Mouse (Mus musculus) midbrain, embryonic 12.5 days (tissue): ENCODE data around the gene Sgcb. TPM values are rescaled to one million over a fixed set of nuclear protein-coding genes. Genes with fewer than 3 reads are reported as not detected.
A peak's percentile ranks its signal among the peaks of the same experiment; 100 is the strongest.

Experiments
- ATAC-seq: fragments of 200-750 bp; cut with Nextera tagmentation; 2 replicates; pipeline ENCODE4 v1.8.0; 2017; ENCODE audit warnings: low read depth, moderate TSS enrichment, moderate library complexity; ENCODE audit not compliant: low FRiP score
- H3K27ac ChIP-seq: fragments of 300-500 bp; sonication (generic); replicated peaks from 2 replicates; pipeline ENCODE4 v1.5.1; 2016; ENCODE audit warnings: mild to moderate bottlenecking
- H3K27me3 ChIP-seq: fragments of 300-500 bp; sonication (generic); 2 replicates; pipeline ENCODE4 v1.6.1; 2016; ENCODE audit warnings: mild to moderate bottlenecking
- H3K36me3 ChIP-seq: fragments of 300-500 bp; sonication (generic); 2 replicates; pipeline ENCODE4 v1.6.1; 2016
- H3K4me1 ChIP-seq: fragments of 300-500 bp; sonication (generic); 2 replicates; pipeline ENCODE4 v1.6.1; 2016
- H3K4me2 ChIP-seq: fragments of 300-500 bp; sonication (generic); replicated peaks from 2 replicates; pipeline ENCODE4 v1.6.1; 2016; ENCODE audit warnings: mild to moderate bottlenecking, moderate library complexity
- H3K4me3 ChIP-seq: fragments of 300-500 bp; sonication (generic); 2 replicates; pipeline ENCODE4 v1.5.1; 2016; ENCODE audit warnings: mild to moderate bottlenecking
- H3K9ac ChIP-seq: fragments of 300-500 bp; sonication (generic); replicated peaks from 2 replicates; pipeline ENCODE4 v1.6.1; 2016; ENCODE audit warnings: mild to moderate bottlenecking, moderate library complexity
- H3K9me3 ChIP-seq: fragments of 300-500 bp; sonication (generic); 2 replicates; pipeline ENCODE4 v1.6.1; 2016; ENCODE audit warnings: mild to moderate bottlenecking
- WGBS: fragments of 180-500 bp; shearing (Covaris S2); methylation state at CpG from one replicate; pipeline ENCODE4 v1.1.7; 2016; 5-methylcytosine and 5-hydroxymethylcytosine counted together
- polyA plus RNA-seq: library from polyadenylated mRNA; unstranded; fragments of >200 nt; fragmentation: Nextera tagmentation; extraction: Ambion mirVana; gene quantifications from 2 replicates; pipeline ENCODE4 v1.2.1, GENCODE M21; 2016

The Sgcb gene
- polyA plus RNA-seq = 22.5 and 23.4 TPM in 2 replicates

DNA sequence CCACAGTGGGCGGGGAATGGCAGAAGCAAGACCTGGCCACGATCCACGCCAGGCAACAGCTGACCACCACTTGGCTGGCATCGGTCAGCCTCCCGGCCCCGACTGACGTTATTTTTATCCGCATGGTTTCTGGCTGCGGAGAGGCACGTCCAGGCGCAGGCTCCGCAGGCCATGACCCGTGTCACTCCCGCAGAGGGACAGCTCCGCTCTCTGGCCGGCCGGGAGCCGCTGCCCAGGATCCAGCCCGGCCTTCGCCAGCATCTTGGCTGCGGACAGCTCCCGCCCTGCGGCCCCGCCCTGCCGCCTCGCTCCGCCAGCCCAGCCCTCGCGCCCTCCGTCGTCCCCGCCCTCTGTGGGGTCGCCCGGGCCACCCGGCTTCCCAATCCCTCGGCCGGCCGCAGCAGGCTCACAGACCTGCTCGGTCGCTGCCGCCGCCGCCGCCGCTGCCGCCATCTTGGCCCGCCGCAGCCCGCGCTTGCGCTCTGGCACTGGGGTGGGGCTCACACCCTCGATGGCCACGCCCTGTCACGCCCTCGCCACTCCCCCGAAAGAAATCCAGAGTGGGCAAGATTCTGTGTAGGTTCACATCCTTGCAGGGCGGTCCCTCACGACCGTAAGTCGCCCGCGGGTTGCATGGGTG, at the start of gene Sgcb:
Sgcb (minus strand) TSS at position 530 of the 640 bp plus-strand sequence.
- H3K27ac ChIP-seq = peak within 1 kb of the TSS; percentile 56; the same call in 1 of the 2 replicates
- H3K9me3 ChIP-seq = no peaks in the 10 kb centered on the region
- H3K4me2 ChIP-seq = peak within 1 kb of the TSS; percentile 76
- H3K4me3 ChIP-seq = peak within 1 kb of the TSS; percentile 92
- peaks cover 4% of the 10 kb centered on the region; the same call in 1 of the 2 replicates for H3K36me3 ChIP-seq
- peaks cover 25% of the 10 kb centered on the region for H3K4me1 ChIP-seq
- WGBS = under 1% methylated on average over 40 of the region's 62 CpGs
- peak; percentile 88 for ATAC-seq
- H3K9ac ChIP-seq = peak within 1 kb of the TSS; percentile 84
- peaks cover 53% of the 10 kb centered on the region for H3K27me3 ChIP-seq

DNA sequence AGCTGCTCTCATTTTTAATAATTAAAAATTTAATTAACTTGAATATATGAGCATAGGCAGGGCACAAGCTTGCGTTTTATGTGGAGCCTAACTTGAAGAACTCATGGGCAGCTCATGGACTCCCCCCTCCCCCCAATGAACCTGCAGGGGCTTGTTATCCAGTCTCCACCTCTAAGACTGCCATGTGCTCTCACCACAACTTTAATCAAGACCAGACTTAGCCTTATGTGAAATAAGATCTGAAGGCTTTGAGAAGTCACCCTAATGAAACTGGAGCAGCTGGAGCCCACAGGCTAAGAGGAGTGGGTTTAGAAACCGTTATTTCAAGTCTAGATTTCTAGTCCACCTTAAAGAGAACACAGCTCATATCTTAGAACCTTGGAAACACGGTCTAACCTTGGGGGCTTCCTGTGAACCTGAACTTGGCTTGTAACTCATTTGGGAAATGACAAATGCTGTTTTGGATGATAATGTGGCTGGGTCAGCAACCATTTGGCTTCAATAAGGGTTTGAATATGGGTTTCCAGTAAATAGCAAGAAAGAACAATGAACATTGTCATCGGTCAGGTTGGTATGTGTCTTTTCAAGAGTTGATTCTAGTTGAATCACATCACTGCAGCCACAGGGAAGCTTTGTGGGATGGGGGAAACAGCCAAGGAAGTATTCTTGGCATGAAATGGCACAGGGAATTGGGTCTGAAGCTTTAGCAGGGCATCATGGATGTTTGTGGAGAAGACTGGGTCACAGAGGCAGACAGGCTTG, 46.8 kb upstream of the Sgcb start:
- Histone ChIP-seq H3K27me3 (no peaks in the 10 kb centered on the region), H3K4me3 (no peak overlapping the region), H3K36me3 (no peaks in the 10 kb centered on the region), H3K9me3 (no peaks in the 10 kb centered on the region), H3K27ac (no peak overlapping the region), H3K9ac (no peak overlapping the region), H3K4me2 (no peak overlapping the region), H3K4me1 (no peaks in the 10 kb centered on the region; the same call in 1 of the 2 replicates)
- 79% methylated on average over 4 of the region's 4 CpGs for WGBS
- ATAC-seq = no peak

DNA sequence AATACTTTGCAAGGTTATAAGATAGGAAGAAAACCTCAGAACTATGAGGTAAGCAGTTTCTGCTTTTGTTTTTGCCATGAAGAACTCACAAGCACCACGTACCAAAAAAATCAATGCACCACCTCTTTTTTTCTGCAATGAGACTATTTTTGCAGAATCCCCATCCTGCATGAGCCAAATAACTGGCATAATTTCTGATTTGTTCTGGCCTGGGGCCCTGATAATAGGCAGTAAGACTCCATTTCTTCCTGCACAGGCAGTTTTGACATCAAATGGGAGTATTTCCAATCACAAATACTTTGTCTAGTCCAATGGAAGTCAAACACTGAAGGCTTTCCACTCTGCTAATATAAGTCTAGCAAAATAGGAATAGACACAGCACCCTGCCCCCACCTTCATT, 46.2 kb upstream of the Sgcb start:
- H3K27ac ChIP-seq = no peak overlapping the region
- WGBS = 92% methylated on average over 1 of the region's 1 CpGs
- H3K4me2 ChIP-seq = no peak overlapping the region
- no peaks in the 10 kb centered on the region for H3K27me3 ChIP-seq
- H3K4me1 ChIP-seq = no peaks in the 10 kb centered on the region; the same call in 1 of the 2 replicates
- ATAC-seq = no peak
- H3K9ac ChIP-seq = no peak overlapping the region
- H3K9me3 ChIP-seq = no peaks in the 10 kb centered on the region
- no peaks in the 10 kb centered on the region for H3K36me3 ChIP-seq
- no peak overlapping the region for H3K4me3 ChIP-seq

DNA sequence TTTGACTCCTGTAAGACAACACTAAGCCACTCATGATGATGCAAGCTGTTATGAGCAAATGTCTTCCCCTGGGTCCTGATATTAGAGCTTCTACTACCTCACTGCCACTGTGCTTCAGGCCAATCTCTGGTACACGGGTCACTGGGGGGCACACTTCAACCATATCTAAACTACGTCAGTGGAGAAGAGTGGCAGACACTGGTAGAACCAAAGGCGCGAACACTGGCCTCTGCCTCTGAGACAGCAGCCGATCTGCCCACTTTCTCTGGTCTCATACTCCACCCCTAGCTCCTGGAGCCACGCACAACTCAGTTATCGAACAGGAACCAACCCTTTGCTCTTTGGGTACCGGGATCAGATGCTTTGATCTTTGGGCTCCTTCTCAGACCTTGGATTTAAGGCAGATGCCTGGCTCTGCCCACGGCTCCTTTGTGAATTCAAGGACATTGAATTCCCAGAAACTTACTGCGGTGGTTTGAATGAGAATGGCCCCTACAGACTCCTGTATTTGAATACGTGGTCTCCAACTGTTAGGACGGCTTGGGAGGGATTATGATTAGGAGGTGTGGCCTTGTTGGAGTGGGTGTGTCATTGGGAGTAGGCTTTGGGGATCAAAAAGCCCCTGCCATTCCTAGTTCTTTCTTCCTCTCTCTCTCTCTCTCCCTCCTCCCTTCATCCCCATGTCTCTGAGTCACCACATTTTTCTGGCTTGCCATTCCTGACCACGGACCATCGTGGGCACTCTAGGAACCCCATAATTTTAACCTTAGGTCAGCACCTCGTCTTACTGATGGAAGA, 44.3 kb upstream of the Sgcb start:
- no peak for ATAC-seq
- no peak overlapping the region for H3K4me3 ChIP-seq
- no peaks in the 10 kb centered on the region for H3K36me3 ChIP-seq
- H3K9ac ChIP-seq = no peak overlapping the region
- no peak overlapping the region for H3K27ac ChIP-seq
- H3K4me2 ChIP-seq = no peak overlapping the region
- H3K27me3 ChIP-seq = no peaks in the 10 kb centered on the region
- H3K9me3 ChIP-seq = no peaks in the 10 kb centered on the region
- 31% methylated on average over 15 of the region's 15 CpGs for WGBS
- H3K4me1 ChIP-seq = no peaks in the 10 kb centered on the region; the same call in 1 of the 2 replicates

DNA sequence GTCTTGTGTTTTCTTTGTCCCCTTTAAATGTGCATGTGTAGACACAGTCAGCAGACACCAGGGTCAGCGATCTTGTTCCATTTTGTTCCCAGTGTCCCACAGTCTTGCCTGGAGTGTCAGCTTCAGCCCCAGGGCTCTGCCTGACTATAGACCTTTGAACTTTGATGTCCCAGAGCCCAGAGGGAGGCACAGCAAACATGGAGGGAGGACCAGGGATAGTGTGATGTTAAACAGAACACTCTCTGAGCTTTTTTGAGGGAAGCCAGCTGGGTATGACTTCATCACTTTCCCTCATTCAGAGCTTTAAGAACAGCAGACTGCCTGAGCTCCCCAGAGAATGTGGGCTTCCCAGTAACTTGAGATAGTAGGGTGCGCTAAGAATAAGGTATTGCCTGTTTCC, 42.6 kb upstream of the Sgcb start:
- no peak overlapping the region for H3K4me2 ChIP-seq
- no peak overlapping the region for H3K4me3 ChIP-seq
- no peaks in the 10 kb centered on the region for H3K9me3 ChIP-seq
- H3K27me3 ChIP-seq = no peaks in the 10 kb centered on the region
- no peaks in the 10 kb centered on the region for H3K36me3 ChIP-seq
- ATAC-seq = no peak
- no peaks in the 10 kb centered on the region; the same call in 1 of the 2 replicates for H3K4me1 ChIP-seq
- H3K27ac ChIP-seq = no peak overlapping the region
- no peak overlapping the region for H3K9ac ChIP-seq
- WGBS = 59% methylated on average over 2 of the region's 2 CpGs

DNA sequence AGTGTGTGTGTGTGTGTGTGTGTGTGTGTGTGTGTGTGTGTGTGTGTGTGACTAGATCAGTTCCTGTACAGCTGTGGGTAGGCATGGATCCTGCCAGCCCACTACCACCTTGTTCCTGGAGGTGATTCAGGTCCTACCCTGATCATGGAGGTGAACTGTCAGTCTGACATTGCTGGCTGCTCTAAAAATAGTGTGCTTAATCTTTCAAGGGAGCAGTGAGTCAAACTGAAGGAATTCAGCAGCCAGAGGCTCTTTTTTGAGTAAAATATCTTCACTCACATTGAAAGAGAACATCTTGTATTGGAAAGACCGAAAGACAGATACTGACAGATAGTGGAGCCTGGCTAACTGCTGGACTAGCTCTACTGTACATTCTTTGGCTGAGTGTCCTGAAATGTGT, 41.0 kb upstream of the Sgcb start:
- H3K4me3 ChIP-seq = no peak overlapping the region
- H3K4me2 ChIP-seq = no peak overlapping the region
- no peaks in the 10 kb centered on the region; the same call in 1 of the 2 replicates for H3K4me1 ChIP-seq
- no peaks in the 10 kb centered on the region for H3K27me3 ChIP-seq
- H3K36me3 ChIP-seq = no peaks in the 10 kb centered on the region
- no peak overlapping the region for H3K27ac ChIP-seq
- no peak for ATAC-seq
- WGBS = 89% methylated on average over 1 of the region's 1 CpGs
- no peaks in the 10 kb centered on the region for H3K9me3 ChIP-seq
- no peak overlapping the region for H3K9ac ChIP-seq

DNA sequence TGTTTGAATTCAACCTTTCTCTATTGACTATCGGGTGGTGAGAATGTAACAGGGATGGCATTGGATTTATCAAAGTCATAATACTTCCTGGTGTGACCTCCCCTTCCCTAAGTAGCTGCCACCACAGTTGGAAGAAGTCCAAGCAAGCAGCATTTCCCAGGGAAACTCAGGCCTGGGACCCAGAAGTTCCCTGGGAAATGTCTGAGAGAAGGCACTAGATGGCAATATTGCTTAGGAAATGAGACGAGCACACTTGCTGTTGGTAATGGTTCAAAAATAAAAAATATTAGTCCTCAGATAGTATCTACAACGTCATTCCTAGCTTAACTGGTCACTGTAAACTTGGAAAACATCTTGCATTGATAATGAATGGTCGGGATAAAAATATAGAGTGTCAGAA, 38.6 kb upstream of the Sgcb start:
- no peaks in the 10 kb centered on the region for H3K4me1 ChIP-seq
- H3K4me3 ChIP-seq = no peak overlapping the region
- H3K27me3 ChIP-seq = no peaks in the 10 kb centered on the region
- no peak for ATAC-seq
- no peaks in the 10 kb centered on the region for H3K36me3 ChIP-seq
- no peak overlapping the region for H3K27ac ChIP-seq
- H3K9ac ChIP-seq = no peak overlapping the region
- H3K9me3 ChIP-seq = no peaks in the 10 kb centered on the region
- WGBS = 35% methylated on average over 4 of the region's 4 CpGs
- H3K4me2 ChIP-seq = no peak overlapping the region

DNA sequence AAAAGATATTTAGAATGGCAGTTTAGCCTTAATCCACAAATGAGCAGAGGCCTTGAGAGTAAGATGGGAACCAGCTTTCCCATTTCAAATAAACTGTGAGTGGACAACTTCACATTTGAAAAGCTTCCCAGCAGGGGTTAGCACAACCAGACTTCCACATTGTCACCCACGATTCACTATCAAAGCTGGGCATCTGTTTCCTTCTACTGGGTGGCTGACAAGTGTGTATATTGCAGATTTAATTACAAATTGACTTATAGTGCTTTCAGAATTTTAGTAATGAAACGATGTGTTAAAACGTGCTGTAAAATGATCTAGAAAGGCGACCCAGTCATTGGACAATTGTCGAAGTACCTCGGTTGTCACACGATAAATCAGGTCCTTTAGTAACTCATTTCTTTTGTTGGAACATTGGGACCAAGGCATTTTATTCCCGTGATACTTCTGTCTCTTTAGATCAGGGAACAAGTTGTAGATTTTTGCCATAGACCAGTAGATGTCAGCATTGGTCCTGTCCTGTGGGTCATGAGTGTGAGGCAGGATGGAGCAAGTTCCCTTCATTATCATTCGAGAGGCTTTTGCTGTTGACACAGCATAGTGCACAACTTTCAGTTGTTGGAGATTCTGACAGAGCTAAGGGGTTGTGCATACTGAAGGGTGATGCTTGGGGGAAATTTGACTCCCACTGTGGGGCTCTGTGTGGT, 36.3 kb upstream of the Sgcb start:
- Histone ChIP-seq H3K4me1 (no peaks in the 10 kb centered on the region), H3K27ac (no peak overlapping the region), H3K27me3 (no peaks in the 10 kb centered on the region), H3K4me2 (no peak overlapping the region), H3K36me3 (no peaks in the 10 kb centered on the region), H3K4me3 (no peak overlapping the region), H3K9me3 (no peaks in the 10 kb centered on the region), H3K9ac (no peak overlapping the region)
- 65% methylated on average over 9 of the region's 9 CpGs for WGBS
- no peak for ATAC-seq

DNA sequence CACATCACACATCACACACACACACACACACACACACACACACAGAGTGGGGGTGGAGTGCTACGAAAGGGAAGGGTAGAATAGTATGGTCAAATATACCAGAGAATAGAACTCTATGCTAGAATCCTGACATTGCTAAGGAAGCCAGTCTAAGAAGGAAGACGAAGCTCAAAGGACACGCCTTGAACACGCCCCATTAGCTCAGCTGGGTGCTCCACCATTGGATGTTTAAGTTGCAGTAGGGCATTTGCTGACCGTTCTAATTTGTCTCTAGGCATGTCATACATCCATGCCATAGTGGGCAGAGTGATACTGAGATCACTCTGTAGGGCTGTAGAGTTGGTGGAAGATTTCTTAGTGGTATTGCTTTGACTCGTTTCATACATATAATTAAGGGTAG, 35.6 kb upstream of the Sgcb start:
- no peaks in the 10 kb centered on the region for H3K4me1 ChIP-seq
- no peak overlapping the region for H3K4me2 ChIP-seq
- H3K27ac ChIP-seq = no peak overlapping the region
- H3K36me3 ChIP-seq = no peaks in the 10 kb centered on the region
- H3K4me3 ChIP-seq = no peak overlapping the region
- no peak overlapping the region for H3K9ac ChIP-seq
- no peaks in the 10 kb centered on the region for H3K9me3 ChIP-seq
- H3K27me3 ChIP-seq = no peaks in the 10 kb centered on the region
- WGBS = 89% methylated on average over 6 of the region's 6 CpGs
- ATAC-seq = no peak

DNA sequence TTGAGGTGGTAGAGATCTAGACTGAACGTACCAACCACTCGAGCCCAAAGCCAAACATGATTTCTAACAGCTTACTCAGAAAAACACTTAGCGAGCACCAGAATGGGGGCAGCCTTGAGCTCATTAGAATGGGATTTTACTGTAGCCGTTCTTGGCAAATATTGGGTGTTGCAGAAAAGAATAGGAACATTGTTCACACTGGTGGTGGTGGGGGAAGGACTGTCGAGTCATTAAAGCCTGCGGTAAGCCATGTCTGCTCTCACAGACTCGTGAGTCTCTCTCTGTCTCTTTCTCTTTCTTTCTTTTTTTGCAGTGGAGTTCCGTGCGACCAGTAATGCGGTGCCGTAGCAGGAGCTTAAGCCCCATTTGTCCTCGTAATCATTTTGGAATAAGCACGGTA, 29.0 kb upstream of the Sgcb start:
- no peaks in the 10 kb centered on the region for H3K36me3 ChIP-seq
- H3K4me1 ChIP-seq = no peaks in the 10 kb centered on the region; the same call in 1 of the 2 replicates
- no peak overlapping the region for H3K27ac ChIP-seq
- H3K9me3 ChIP-seq = no peaks in the 10 kb centered on the region
- no peak overlapping the region for H3K9ac ChIP-seq
- H3K4me3 ChIP-seq = no peak overlapping the region
- WGBS = 69% methylated on average over 13 of the region's 13 CpGs
- no peaks in the 10 kb centered on the region for H3K27me3 ChIP-seq
- ATAC-seq = no peak
- no peak overlapping the region for H3K4me2 ChIP-seq

DNA sequence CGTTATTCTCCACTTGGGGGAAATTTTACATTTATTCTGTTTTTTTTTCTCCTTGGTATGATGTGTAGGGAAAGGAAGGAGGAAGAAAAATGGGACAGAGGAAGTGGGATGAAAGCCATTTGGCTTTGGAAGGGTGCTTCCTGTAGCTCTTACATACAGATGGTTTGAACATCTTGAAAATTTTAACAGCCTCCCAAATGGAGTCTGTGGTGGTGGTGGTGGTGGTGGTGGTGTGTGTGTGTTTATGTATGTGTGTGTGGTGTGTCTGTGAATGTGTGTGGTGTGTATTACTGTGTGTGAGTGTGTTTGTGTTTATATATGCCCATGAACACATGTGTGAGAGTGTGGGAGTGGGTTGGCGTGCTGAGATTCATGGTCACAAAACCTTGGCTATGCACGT, 28.0 kb upstream of the Sgcb start:
- WGBS = 91% methylated on average over 3 of the region's 3 CpGs

More for the DNA sequence above, 28.0 kb upstream of the Sgcb start:
- Histone ChIP-seq H3K36me3 (no peaks in the 10 kb centered on the region), H3K4me2 (no peak overlapping the region), H3K27ac (no peak overlapping the region), H3K27me3 (no peaks in the 10 kb centered on the region), H3K9ac (no peak overlapping the region), H3K4me1 (no peaks in the 10 kb centered on the region; the same call in 1 of the 2 replicates), H3K4me3 (no peak overlapping the region), H3K9me3 (no peaks in the 10 kb centered on the region)
- ATAC-seq = no peak
